Mouse (Mus musculus): Measurements from ENCODE around the gene Vmp1. TPM values are rescaled to one million over a fixed set of nuclear protein-coding genes. Genes with fewer than 3 reads are reported as not detected.
A peak's percentile ranks its signal among the peaks of the same experiment; 100 is the strongest.

The Vmp1 gene
- total RNA-seq, 2 experiments from 2014 or later, result 144 to 167 TPM

GRCm38 (mm10) chr11:86579731-86580318, 103.8 kb downstream of the Vmp1 start:
- no peak for TF ChIP-seq CTCF (IDR thresholded peaks at IDR 0.05)
- Histone ChIP-seq H3K27ac (peak overlapping the region; percentile 76; the same call in 1 of the 2 replicates), H3K4me3 (no peak overlapping the region)
- DNase-seq (ENCODE audit: extremely low spot score in 1 of 2, low spot score in 2 of 2), result no peak
- intact Hi-C loops (cut with DNase I), result no loop called here

GRCm38 (mm10) chr11:86578809-86579730, 104.6 kb downstream of the Vmp1 start:
- DNase-seq (ENCODE audit: extremely low spot score in 1 of 2, low spot score in 2 of 2), result no peak
- intact Hi-C loops (cut with DNase I), result no loop called here
- H3K4me3 ChIP-seq, result no peak overlapping the region
- TF ChIP-seq CTCF (IDR thresholded peaks at IDR 0.05), result no peak
- H3K27ac ChIP-seq, result peak overlapping the region; percentile 76

- TF ChIP-seq CTCF (IDR thresholded peaks at IDR 0.05), result no peak
- Histone ChIP-seq H3K27ac (no peak overlapping the region; the same call in 1 of the 2 replicates), H3K4me3 (no peak overlapping the region)
- intact Hi-C loops (cut with DNase I), result no loop called here
- no peak for DNase-seq (ENCODE audit: extremely low spot score in 1 of 2, low spot score in 2 of 2)
These were observed 105.4 kb downstream of the Vmp1 start for GRCm38 (mm10) chr11:86578106-86578808.

- Histone ChIP-seq H3K4me3 (no peak overlapping the region), H3K27ac (peak overlapping the region; percentile 44)
- no peak for DNase-seq (ENCODE audit: extremely low spot score in 1 of 2, low spot score in 2 of 2)
- intact Hi-C loops (cut with DNase I), result no loop called here
- no peak for TF ChIP-seq CTCF (IDR thresholded peaks at IDR 0.05)
These were observed 106.4 kb downstream of the Vmp1 start for GRCm38 (mm10) chr11:86577231-86577630.

GRCm38 (mm10) chr11:86575632-86576378, 107.8 kb downstream of the Vmp1 start:
- intact Hi-C loops (cut with DNase I), result no loop called here
- no peak for TF ChIP-seq CTCF (IDR thresholded peaks at IDR 0.05)
- DNase-seq (ENCODE audit: extremely low spot score in 1 of 2, low spot score in 2 of 2), result no peak
- Histone ChIP-seq H3K4me3 (no peak overlapping the region), H3K27ac (no peak overlapping the region)

- no peak for TF ChIP-seq CTCF (IDR thresholded peaks at IDR 0.05)
- no peak overlapping the region for H3K27ac ChIP-seq
- no peak for DNase-seq (ENCODE audit: extremely low spot score in 1 of 2, low spot score in 2 of 2)
- H3K4me3 ChIP-seq, result no peak overlapping the region
- intact Hi-C loops (cut with DNase I), result no loop called here
These were observed 109.2 kb downstream of the Vmp1 start for GRCm38 (mm10) chr11:86574408-86574807.

GRCm38 (mm10) chr11:86573646-86574231, 109.9 kb downstream of the Vmp1 start:
- no peak for DNase-seq (ENCODE audit: extremely low spot score in 1 of 2, low spot score in 2 of 2)
- Histone ChIP-seq H3K27ac (no peak overlapping the region), H3K4me3 (no peak overlapping the region)
- no peak for TF ChIP-seq CTCF (IDR thresholded peaks at IDR 0.05)
- intact Hi-C loops (cut with DNase I), result no loop called here

- H3K27ac ChIP-seq, result no peak overlapping the region
- intact Hi-C loops (cut with DNase I), result no loop called here
- DNase-seq (ENCODE audit: extremely low spot score in 1 of 2, low spot score in 2 of 2), result no peak
- no peak overlapping the region for H3K4me3 ChIP-seq
- no peak; the same call in 1 of the 2 replicates for TF ChIP-seq CTCF (IDR thresholded peaks at IDR 0.05)
These were observed 111.0 kb downstream of the Vmp1 start for GRCm38 (mm10) chr11:86572623-86573022.

GRCm38 (mm10) chr11:86571871-86572270, 111.8 kb downstream of the Vmp1 start:
- H3K4me3 ChIP-seq, result no peak overlapping the region
- TF ChIP-seq CTCF (IDR thresholded peaks at IDR 0.05), result no peak
- DNase-seq (ENCODE audit: extremely low spot score in 1 of 2, low spot score in 2 of 2), result no peak
- intact Hi-C loops (cut with DNase I), result no loop called here
- H3K27ac ChIP-seq, result no peak overlapping the region

- intact Hi-C loops (cut with DNase I), result no loop called here
- Histone ChIP-seq H3K4me3 (no peak overlapping the region), H3K27ac (no peak overlapping the region)
- no peak for DNase-seq (ENCODE audit: extremely low spot score in 1 of 2, low spot score in 2 of 2)
- TF ChIP-seq CTCF (IDR thresholded peaks at IDR 0.05), result no peak; the same call in 1 of the 2 replicates
These were observed 112.4 kb downstream of the Vmp1 start for GRCm38 (mm10) chr11:86571047-86571855.

Data from left cerebral cortex, adult 2 months (tissue).